Comparison of ENCODE assay signal across 8 mouse cellular contexts in the genomic region with DNA sequence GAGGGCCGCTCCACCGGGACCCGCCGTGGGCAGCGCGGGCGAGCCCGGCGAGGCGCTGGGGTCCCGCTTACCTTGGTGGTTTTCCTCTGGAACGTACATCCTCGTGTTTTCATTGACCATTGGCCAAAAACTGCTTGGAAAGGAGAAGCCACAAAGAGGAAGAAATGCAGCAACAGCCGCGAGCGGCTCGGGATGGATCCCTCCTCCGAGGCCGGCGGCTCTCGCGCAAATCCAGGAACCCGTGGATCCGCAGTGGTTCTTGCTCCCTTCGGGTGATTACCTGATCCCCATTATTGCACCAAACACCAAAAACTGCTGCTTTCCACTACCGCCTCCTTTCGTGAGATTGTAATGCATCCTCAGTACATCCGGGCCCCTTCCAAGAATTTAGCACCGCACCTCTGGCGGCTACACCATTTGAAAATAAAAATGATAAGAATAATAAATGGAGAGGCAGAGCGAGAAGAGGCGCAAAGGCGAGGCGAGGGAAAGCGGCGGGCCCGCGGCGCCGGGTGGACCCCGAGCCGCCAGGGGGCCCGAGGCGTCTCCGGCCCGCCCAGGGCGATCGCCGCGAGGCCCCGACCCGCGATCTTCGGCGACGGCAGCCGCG.
DNase-seq lines count a peak whose midpoint lies in the region; ATAC-seq and TF ChIP-seq lines count a peak whose summit lies in the region.

No protein-coding gene starts in this region.

- DNase-seq in left cerebral cortex, postnatal 4 days, result peak; percentile 20
- DNase-seq in left cerebral cortex, adult 11 months (ENCODE audit: low spot score), result no peak
- DNase-seq in brain, embryonic 18.5 days (ENCODE audit: low read depth, low spot score), result peak; percentile 22
- peak; percentile 56 for DNase-seq in embryonic facial prominence, embryonic 14.5 days (ENCODE audit: low spot score)
- peak; percentile 62 for DNase-seq in hindbrain, postnatal 0 days (ENCODE audit: low spot score)
- DNase-seq in lung, postnatal 10 days, result peak; percentile 45
- peak; percentile 63 for DNase-seq in testis, postnatal 10 days (ENCODE audit: low spot score)
- no peak for DNase-seq in thymus, postnatal 25 days

- ATAC-seq in embryonic facial prominence, embryonic 14.5 days (ENCODE audit: low read depth), result peak; percentile 3; the same call in 1 of the 2 replicates
- peak; percentile 6 for ATAC-seq in hindbrain, postnatal 0 days

- H3K4me2 ChIP-seq in embryonic facial prominence, embryonic 14.5 days (ENCODE audit: low read depth, low read length), result peak overlapping the region; percentile 91
- peak overlapping the region; percentile 90 for H3K4me2 ChIP-seq in hindbrain, postnatal 0 days (ENCODE audit: low read depth, low read length)

- intact Hi-C loops in left cerebral cortex, postnatal 4 days (cut with DNase I), result no loop called here

- H3K9me3 ChIP-seq in embryonic facial prominence, embryonic 14.5 days (ENCODE audit: control insufficient read depth, low read length), result no peaks in the 10 kb centered on the region
- no peaks in the 10 kb centered on the region for H3K9me3 ChIP-seq in hindbrain, postnatal 0 days (ENCODE audit: low read length)

- no peaks in the 10 kb centered on the region for H3K36me3 ChIP-seq in embryonic facial prominence, embryonic 14.5 days (ENCODE audit: control insufficient read depth, insufficient read depth, low read length)
- H3K36me3 ChIP-seq in hindbrain, postnatal 0 days (ENCODE audit: insufficient read depth, low read length), result no peaks in the 10 kb centered on the region

- peak overlapping the region; percentile 85 for H3K9ac ChIP-seq in embryonic facial prominence, embryonic 14.5 days (ENCODE audit: low read depth, low read length)
- peak overlapping the region; percentile 87 for H3K9ac ChIP-seq in hindbrain, postnatal 0 days (replicated peaks; ENCODE audit: low read length)

- peaks cover 12% of the 10 kb centered on the region for H3K4me1 ChIP-seq in embryonic facial prominence, embryonic 14.5 days (ENCODE audit: control insufficient read depth, insufficient read depth, low read length)
- H3K4me1 ChIP-seq in hindbrain, postnatal 0 days (ENCODE audit: insufficient read depth, low read length), result peaks cover 6% of the 10 kb centered on the region; the same call in 1 of the 2 replicates

- WGBS in embryonic facial prominence, embryonic 14.5 days, result under 1% methylated on average over 28 of the region's 58 CpGs
- under 1% methylated on average over 58 of the region's 58 CpGs for WGBS in hindbrain, postnatal 0 days

- TF ChIP-seq CTCF in hindbrain, postnatal 0 days (IDR thresholded peaks at IDR 0.05; ENCODE audit: low read depth), result no peak

- peak overlapping the region; percentile 95 for H3K27ac ChIP-seq in embryonic facial prominence, embryonic 14.5 days (replicated peaks; ENCODE audit: low read depth, low read length)
- peak overlapping the region; percentile 89 for H3K27ac ChIP-seq in hindbrain, postnatal 0 days

- peak overlapping the region; percentile 57 for H3K4me3 ChIP-seq in embryonic facial prominence, embryonic 14.5 days (ENCODE audit: low read depth, low read length)
- H3K4me3 ChIP-seq in hindbrain, postnatal 0 days (ENCODE audit: low read length), result peak overlapping the region; percentile 77

- peaks cover 13% of the 10 kb centered on the region; the same call in 1 of the 2 replicates for H3K27me3 ChIP-seq in embryonic facial prominence, embryonic 14.5 days (replicated peaks; ENCODE audit: control insufficient read depth, insufficient read depth, low read length)
- no peaks in the 10 kb centered on the region for H3K27me3 ChIP-seq in hindbrain, postnatal 0 days (ENCODE audit: insufficient read depth, low read length)

Comparison
In these comparisons a context has a peak if more than half of its experiments do, and no peak if none do; other contexts are left out.
1. DNase-seq: peak in left cerebral cortex, postnatal 4 days (single experiment), brain, embryonic 18.5 days (single experiment), embryonic facial prominence, embryonic 14.5 days (single experiment), hindbrain, postnatal 0 days (single experiment), lung, postnatal 10 days (single experiment) and testis, postnatal 10 days (single experiment); none in left cerebral cortex, adult 11 months (single experiment) and thymus, postnatal 25 days (single experiment).